8 mouse cellular contexts compared by ENCODE assay signal in the genomic region with DNA sequence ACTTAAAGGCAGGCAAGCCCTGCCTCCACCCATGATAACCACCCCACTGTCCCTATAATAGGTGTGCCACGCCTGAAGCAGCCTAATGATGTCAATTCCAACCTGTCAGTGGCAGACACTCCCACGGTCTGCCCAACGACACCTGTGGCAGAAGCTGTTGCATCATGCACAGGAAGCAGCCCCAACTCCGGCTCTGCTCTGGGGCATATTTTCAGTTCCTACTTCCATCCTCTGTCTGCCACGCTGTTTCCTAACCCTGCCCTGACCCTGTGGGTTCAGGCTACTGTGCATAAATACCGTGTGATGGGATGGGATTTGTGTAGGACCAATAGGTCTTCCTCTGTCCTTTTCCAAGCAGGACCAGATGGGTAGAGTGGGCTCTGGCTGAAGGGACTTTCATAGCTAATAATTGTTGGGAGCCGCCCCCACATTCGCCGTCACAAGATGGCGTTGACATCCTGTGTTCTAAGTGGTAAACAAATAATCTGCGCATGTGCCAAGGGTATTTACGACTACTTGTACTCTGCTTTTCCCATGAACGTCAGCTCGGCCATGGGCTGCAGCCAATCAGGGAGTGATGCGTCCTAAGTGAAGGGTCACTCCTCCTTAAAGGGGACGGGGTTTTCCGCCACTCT. TPM values are rescaled to one million over a fixed set of nuclear protein-coding genes. Genes with fewer than 3 reads are reported as not detected.
DNase-seq lines count a peak whose midpoint lies in the region; ATAC-seq and TF ChIP-seq lines count a peak whose summit lies in the region.
"Not testable (repeated sequence)": the region's sequence is repeated elsewhere in the genome, so short reads cannot be mapped to it uniquely, and the experiment has no call there.

No protein-coding gene starts in this region.

- H3K4me1 ChIP-seq in bone marrow, adult 2 months (ENCODE audit: control insufficient read depth, insufficient read depth, low read length); embryonic facial prominence, embryonic 15.5 days; heart, embryonic 10.5 days; intestine, postnatal 0 days (replicated peaks; ENCODE audit: control insufficient read depth, insufficient read depth, low read length); limb, embryonic 12.5 days (replicated peaks); olfactory bulb, adult 2 months (ENCODE audit: control insufficient read depth, insufficient read depth, low read length): not testable (repeated sequence)

- H3K79me2 ChIP-seq in macrophage (ENCODE audit: inconsistent target), result not testable (repeated sequence)

- H3K9me3 ChIP-seq in embryonic facial prominence, embryonic 15.5 days (replicated peaks); heart, embryonic 10.5 days; intestine, postnatal 0 days (ENCODE audit: control insufficient read depth); limb, embryonic 12.5 days: not testable (repeated sequence)

- H3K27ac ChIP-seq in bone marrow, adult 2 months (ENCODE audit: control insufficient read depth, insufficient read depth, low read depth, low read length, poor library complexity), result peak overlapping the region; percentile 87
- H3K27ac ChIP-seq in embryonic facial prominence, embryonic 15.5 days (replicated peaks), result peak overlapping the region; percentile 72
- H3K27ac ChIP-seq in heart, embryonic 10.5 days, result peak overlapping the region; percentile 79
- H3K27ac ChIP-seq in intestine, postnatal 0 days (ENCODE audit: low read depth, low read length), result peak overlapping the region; percentile 68
- peak overlapping the region; percentile 70; the same call in 1 of the 2 replicates for H3K27ac ChIP-seq in limb, embryonic 12.5 days
- H3K27ac ChIP-seq in macrophage, result peak overlapping the region; percentile 46
- peak overlapping the region; percentile 74 for H3K27ac ChIP-seq in olfactory bulb, adult 2 months (ENCODE audit: insufficient read depth, low read depth, low read length)

- H3K9ac ChIP-seq in embryonic facial prominence, embryonic 15.5 days, result not testable (repeated sequence)
- H3K9ac ChIP-seq in intestine, postnatal 0 days (ENCODE audit: low read depth, low read length), result peak overlapping the region; percentile 31; the same call in 1 of the 2 replicates
- peak overlapping the region; percentile 48 for H3K9ac ChIP-seq in limb, embryonic 12.5 days (replicated peaks)

- H3K4me3 ChIP-seq in bone marrow, adult 2 months (replicated peaks; ENCODE audit: control insufficient read depth, low read depth, low read length), result peak overlapping the region; percentile 76
- H3K4me3 ChIP-seq in embryonic facial prominence, embryonic 15.5 days (replicated peaks), result peak overlapping the region; percentile 42
- H3K4me3 ChIP-seq in heart, embryonic 10.5 days, result peak overlapping the region; percentile 56
- peak overlapping the region; percentile 29 for H3K4me3 ChIP-seq in intestine, postnatal 0 days (ENCODE audit: low read depth, low read length)
- peak overlapping the region; percentile 44 for H3K4me3 ChIP-seq in limb, embryonic 12.5 days (replicated peaks)
- H3K4me3 ChIP-seq in macrophage (ENCODE audit: inconsistent target), result peak overlapping the region; percentile 30
- peak overlapping the region; percentile 43 for H3K4me3 ChIP-seq in olfactory bulb, adult 2 months (ENCODE audit: insufficient read depth, low read depth, low read length)

- H3K27me3 ChIP-seq in embryonic facial prominence, embryonic 15.5 days; heart, embryonic 10.5 days (ENCODE audit: insufficient read depth, poor library complexity, severe bottlenecking); intestine, postnatal 0 days (replicated peaks; ENCODE audit: control insufficient read depth, insufficient read depth, low read length); limb, embryonic 12.5 days: not testable (repeated sequence)

- not testable (repeated sequence) for DNase-seq in heart, embryonic 10.5 days (ENCODE audit: low spot score)
- DNase-seq in thymus, postnatal 14 days, result peak; percentile 81

- not testable (repeated sequence) for H3K36me3 ChIP-seq in embryonic facial prominence, embryonic 15.5 days; heart, embryonic 10.5 days; intestine, postnatal 0 days (ENCODE audit: control insufficient read depth, insufficient read depth); limb, embryonic 12.5 days; macrophage (ENCODE audit: inconsistent target)

- 48% methylated on average over 17 of the region's 17 CpGs for WGBS in bone marrow, adult 2 months
- 60% methylated on average over 17 of the region's 17 CpGs for WGBS in embryonic facial prominence, embryonic 15.5 days
- WGBS in heart, embryonic 10.5 days, result 61% methylated on average over 15 of the region's 17 CpGs
- WGBS in intestine, postnatal 0 days, result 52% methylated on average over 14 of the region's 17 CpGs
- WGBS in limb, embryonic 12.5 days, result 56% methylated on average over 15 of the region's 17 CpGs
- WGBS in macrophage (ENCODE audit: missing documents), result 8% methylated on average over 6 of the region's 17 CpGs
- WGBS in olfactory bulb, adult 2 months, result 66% methylated on average over 17 of the region's 17 CpGs

- TF ChIP-seq CTCF in bone marrow, adult 2 months (IDR thresholded peaks at IDR 0.05; ENCODE audit: control insufficient read depth, insufficient read depth, low read length); intestine, postnatal 0 days (IDR thresholded peaks at IDR 0.05; ENCODE audit: low read depth); olfactory bulb, adult 2 months (IDR thresholded peaks at IDR 0.05; ENCODE audit: insufficient read depth, low read depth, low read length): not testable (repeated sequence)

- peak; percentile 56 for ATAC-seq in embryonic facial prominence, embryonic 15.5 days (ENCODE audit: insufficient number of reproducible peaks, low FRiP score, low TSS enrichment, low read depth)
- peak; percentile 71 for ATAC-seq in intestine, postnatal 0 days
- not testable (repeated sequence) for ATAC-seq in limb, embryonic 12.5 days (ENCODE audit: insufficient number of reproducible peaks, insufficient read depth, low FRiP score, low TSS enrichment, low read depth)

- peak overlapping the region; percentile 44 for H3K4me2 ChIP-seq in embryonic facial prominence, embryonic 15.5 days (replicated peaks)
- peak overlapping the region; percentile 52 for H3K4me2 ChIP-seq in intestine, postnatal 0 days (replicated peaks; ENCODE audit: low read depth)
- peak overlapping the region; percentile 57 for H3K4me2 ChIP-seq in limb, embryonic 12.5 days

- TF ChIP-seq POLR2A in bone marrow, adult 2 months (IDR thresholded peaks at IDR 0.05; ENCODE audit: borderline replicate concordance, control insufficient read depth, low read depth, low read length); olfactory bulb, adult 2 months (IDR thresholded peaks at IDR 0.05; ENCODE audit: insufficient read depth, low read depth, low read length): not testable (repeated sequence)

RNA-seq across cellular contexts. Expression of a gene that starts 5.0 kb away (rescaled TPM):
- polyA plus RNA-seq in bone marrow, adult 2 months (2011; ENCODE audit: insufficient read depth, insufficient read length, low replicate concordance, missing spikeins), result 7.3 and 8.8 TPM in 2 replicates
- polyA plus RNA-seq in embryonic facial prominence, embryonic 15.5 days (2015; fragmentation: Nextera tagmentation; extraction: Ambion mirVana), result 5.1 and 6.7 TPM in 2 replicates
- polyA plus RNA-seq in heart, embryonic 10.5 days (2016; fragmentation: Nextera tagmentation; extraction: Ambion mirVana), result 2.5 and 3.7 TPM in 2 replicates
- 1.4 and 1.7 TPM in 2 replicates for polyA plus RNA-seq in intestine, postnatal 0 days (2015; fragmentation: Nextera tagmentation; extraction: Ambion mirVana)
- polyA plus RNA-seq in limb, embryonic 12.5 days (2016; fragmentation: Nextera tagmentation; extraction: Ambion mirVana), result 4.8 and 7.1 TPM in 2 replicates
- total RNA-seq in macrophage (2018; cell fraction: chromatin; rRNA removed), result 10 to 100 TPM in 1 of 26 experiments, 1 to 10 TPM in 20, under 1 TPM in 4, not detected in 1; 0.18 to 13.9 (median 3.2) TPM
- 10 to 100 TPM in 1 of 26 experiments, 1 to 10 TPM in 20, under 1 TPM in 5; 0.34 to 12.3 (median 3.0) TPM for total RNA-seq in macrophage (2018; cell fraction: cytosol; rRNA removed)
- total RNA-seq in macrophage (2018; cell fraction: nucleus; rRNA removed), result 10 to 100 TPM in 4 of 26 experiments, 1 to 10 TPM in 18, under 1 TPM in 4; 0.14 to 15.9 (median 3.4) TPM
- polyA plus RNA-seq in macrophage (2018), result 1.3 to 13.0 TPM (median 5.3 TPM) in 3 replicates
- polyA plus RNA-seq in olfactory bulb, adult 2 months (2012; ENCODE audit: insufficient read depth, insufficient read length, low replicate concordance, missing spikeins), result not detected in 2 replicates

RNA-seq across cellular contexts. Expression of a gene that starts 43.5 kb away (rescaled TPM):
- polyA plus RNA-seq in bone marrow, adult 2 months (2011; ENCODE audit: insufficient read depth, insufficient read length, low replicate concordance, missing spikeins), result 35.3 and 44.1 TPM in 2 replicates
- 58.3 and 60.6 TPM in 2 replicates for polyA plus RNA-seq in embryonic facial prominence, embryonic 15.5 days (2015; fragmentation: Nextera tagmentation; extraction: Ambion mirVana)
- 101 and 104 TPM in 2 replicates for polyA plus RNA-seq in heart, embryonic 10.5 days (2016; fragmentation: Nextera tagmentation; extraction: Ambion mirVana)
- 8.9 and 9.9 TPM in 2 replicates for polyA plus RNA-seq in intestine, postnatal 0 days (2015; fragmentation: Nextera tagmentation; extraction: Ambion mirVana)
- 119 and 127 TPM in 2 replicates for polyA plus RNA-seq in limb, embryonic 12.5 days (2016; fragmentation: Nextera tagmentation; extraction: Ambion mirVana)
- 10 to 100 TPM in 3 of 26 experiments, 1 to 10 TPM in 22, under 1 TPM in 1; 0.62 to 37.3 (median 5.9) TPM for total RNA-seq in macrophage (2018; cell fraction: chromatin; rRNA removed)
- total RNA-seq in macrophage (2018; cell fraction: cytosol; rRNA removed), result 1 to 10 TPM; 1.5 to 6.9 (median 2.7) TPM
- total RNA-seq in macrophage (2018; cell fraction: nucleus; rRNA removed), result 10 to 100 TPM in 1 of 26 experiments, 1 to 10 TPM in 25; 1.3 to 15.2 (median 4.0) TPM
- 2.2 to 9.4 TPM (median 7.8 TPM) in 3 replicates for polyA plus RNA-seq in macrophage (2018)
- polyA plus RNA-seq in olfactory bulb, adult 2 months (2012; ENCODE audit: insufficient read depth, insufficient read length, low replicate concordance, missing spikeins), result not detected in 2 replicates
